Mouse (Mus musculus): ENCODE results near the gene Elk4. TPM values are rescaled to one million over a fixed set of nuclear protein-coding genes. Genes with fewer than 3 reads are reported as not detected.

Elk4 gene
- polyA plus RNA-seq, 1 experiment from 2014 or later = 24.3 TPM

- ATAC-seq (ENCODE audit: insufficient number of reproducible peaks, low FRiP score, low TSS enrichment, low read depth) = no peak
- peak overlapping the region; percentile 82 for H3K4me3 ChIP-seq
- H3K9ac ChIP-seq = peak overlapping the region; percentile 93; the same call in 1 of the 2 replicates
- no peaks in the 10 kb centered on the region for H3K36me3 ChIP-seq
- H3K27me3 ChIP-seq = no peaks in the 10 kb centered on the region
- peak overlapping the region; percentile 100 for H3K27ac ChIP-seq
- H3K9me3 ChIP-seq = no peaks in the 10 kb centered on the region
- H3K4me2 ChIP-seq = peak overlapping the region; percentile 41
- peaks cover 18% of the 10 kb centered on the region for H3K4me1 ChIP-seq
- 22% methylated on average over 5 of the region's 5 CpGs for WGBS
These were observed 686 bp upstream of the Elk4 start for GRCm38 (mm10) chr1:132006721-132007120.

- H3K36me3 ChIP-seq = no peaks in the 10 kb centered on the region
- H3K4me2 ChIP-seq = peak overlapping the region; percentile 58
- peak overlapping the region; percentile 93 for H3K9ac ChIP-seq
- no peaks in the 10 kb centered on the region for H3K9me3 ChIP-seq
- peak overlapping the region; percentile 82 for H3K4me3 ChIP-seq
- WGBS = under 1% methylated on average over 62 of the region's 72 CpGs
- ATAC-seq (ENCODE audit: insufficient number of reproducible peaks, low FRiP score, low TSS enrichment, low read depth) = peak; percentile 86
- peak overlapping the region; percentile 100 for H3K27ac ChIP-seq
- H3K4me1 ChIP-seq = peaks cover 21% of the 10 kb centered on the region
- H3K27me3 ChIP-seq = no peaks in the 10 kb centered on the region
These were observed 721 bp downstream of the Elk4 start for GRCm38 (mm10) chr1:132007828-132008827.

- ATAC-seq (ENCODE audit: insufficient number of reproducible peaks, low FRiP score, low TSS enrichment, low read depth) = no peak
- 36% methylated on average over 8 of the region's 8 CpGs for WGBS
- H3K4me2 ChIP-seq = peak overlapping the region; percentile 58
- H3K9ac ChIP-seq = 0 out of 2 replicates have a peak overlapping the region, but pooled peaks have one; percentile 11
- no peaks in the 10 kb centered on the region for H3K27me3 ChIP-seq
- peaks cover 26% of the 10 kb centered on the region for H3K4me1 ChIP-seq
- peak overlapping the region; percentile 100; the same call in 1 of the 2 replicates for H3K27ac ChIP-seq
- peak overlapping the region; percentile 82 for H3K4me3 ChIP-seq
- H3K36me3 ChIP-seq = no peaks in the 10 kb centered on the region
- H3K9me3 ChIP-seq = no peaks in the 10 kb centered on the region
These were observed 1.7 kb downstream of the Elk4 start for GRCm38 (mm10) chr1:132008881-132009644.

- Histone ChIP-seq H3K9me3 (no peaks in the 10 kb centered on the region), H3K9ac (no peak overlapping the region), H3K36me3 (peaks cover 17% of the 10 kb centered on the region), H3K4me2 (no peak overlapping the region), H3K27me3 (no peaks in the 10 kb centered on the region), H3K27ac (0 out of 2 replicates have a peak overlapping the region, but pooled peaks have one; percentile 47), H3K4me3 (no peak overlapping the region), H3K4me1 (peaks cover 26% of the 10 kb centered on the region)
- WGBS = 83% methylated on average over 17 of the region's 17 CpGs
- ATAC-seq (ENCODE audit: insufficient number of reproducible peaks, low FRiP score, low TSS enrichment, low read depth) = no peak
These were observed 3.5 kb downstream of the Elk4 start for GRCm38 (mm10) chr1:132010632-132011501.

- Histone ChIP-seq H3K36me3 (peaks cover 22% of the 10 kb centered on the region), H3K27me3 (no peaks in the 10 kb centered on the region), H3K4me3 (no peak overlapping the region), H3K9ac (no peak overlapping the region), H3K9me3 (no peaks in the 10 kb centered on the region), H3K27ac (no peak overlapping the region), H3K4me2 (no peak overlapping the region), H3K4me1 (peaks cover 23% of the 10 kb centered on the region)
- no peak for ATAC-seq (ENCODE audit: insufficient number of reproducible peaks, low FRiP score, low TSS enrichment, low read depth)
- WGBS = 78% methylated on average over 2 of the region's 2 CpGs
These were observed 4.4 kb downstream of the Elk4 start for GRCm38 (mm10) chr1:132011785-132012184.

- Histone ChIP-seq H3K27ac (no peak overlapping the region), H3K36me3 (peaks cover 32% of the 10 kb centered on the region), H3K4me2 (no peak overlapping the region), H3K27me3 (no peaks in the 10 kb centered on the region), H3K9me3 (no peaks in the 10 kb centered on the region), H3K4me3 (no peak overlapping the region), H3K4me1 (peaks cover 23% of the 10 kb centered on the region), H3K9ac (no peak overlapping the region)
- ATAC-seq (ENCODE audit: insufficient number of reproducible peaks, low FRiP score, low TSS enrichment, low read depth) = no peak
- 80% methylated on average over 8 of the region's 8 CpGs for WGBS
These were observed 5.5 kb downstream of the Elk4 start for GRCm38 (mm10) chr1:132012861-132013260.

- H3K36me3 ChIP-seq = peaks cover 49% of the 10 kb centered on the region
- ATAC-seq (ENCODE audit: insufficient number of reproducible peaks, low FRiP score, low TSS enrichment, low read depth) = no peak
- no peaks in the 10 kb centered on the region for H3K9me3 ChIP-seq
- no peak overlapping the region for H3K4me3 ChIP-seq
- H3K4me2 ChIP-seq = no peak overlapping the region
- 97% methylated on average over 1 of the region's 1 CpGs for WGBS
- no peak overlapping the region for H3K27ac ChIP-seq
- H3K9ac ChIP-seq = no peak overlapping the region
- H3K27me3 ChIP-seq = no peaks in the 10 kb centered on the region
- H3K4me1 ChIP-seq = peaks cover 14% of the 10 kb centered on the region
These were observed 7.4 kb downstream of the Elk4 start for GRCm38 (mm10) chr1:132014800-132015199.

- Histone ChIP-seq H3K4me2 (no peak overlapping the region), H3K27me3 (no peaks in the 10 kb centered on the region), H3K4me1 (peaks cover 8% of the 10 kb centered on the region; the same call in 1 of the 2 replicates), H3K9me3 (no peaks in the 10 kb centered on the region), H3K27ac (no peak overlapping the region), H3K4me3 (no peak overlapping the region), H3K36me3 (peaks cover 64% of the 10 kb centered on the region), H3K9ac (no peak overlapping the region)
- ATAC-seq (ENCODE audit: insufficient number of reproducible peaks, low FRiP score, low TSS enrichment, low read depth) = no peak
- 95% methylated on average over 1 of the region's 1 CpGs for WGBS
These were observed 9.3 kb downstream of the Elk4 start for GRCm38 (mm10) chr1:132016691-132017090.

GRCm38 (mm10) chr1:132019876-132020275, 12.5 kb downstream of the Elk4 start:
- no peak overlapping the region for H3K4me3 ChIP-seq
- H3K9me3 ChIP-seq = no peaks in the 10 kb centered on the region
- H3K4me1 ChIP-seq = no peaks in the 10 kb centered on the region
- 0 out of 2 replicates have a peak overlapping the region, but pooled peaks have one; percentile 27 for H3K27ac ChIP-seq
- WGBS = 78% methylated on average over 7 of the region's 7 CpGs
- H3K9ac ChIP-seq = no peak overlapping the region
- H3K27me3 ChIP-seq = no peaks in the 10 kb centered on the region
- peaks cover 81% of the 10 kb centered on the region for H3K36me3 ChIP-seq
- peak; percentile 24; the same call in 1 of the 2 replicates for ATAC-seq (ENCODE audit: insufficient number of reproducible peaks, low FRiP score, low TSS enrichment, low read depth)
- no peak overlapping the region for H3K4me2 ChIP-seq

GRCm38 (mm10) chr1:132022107-132022506, 14.7 kb downstream of the Elk4 start:
- Histone ChIP-seq H3K27ac (no peak overlapping the region), H3K4me1 (peaks cover 2% of the 10 kb centered on the region; the same call in 1 of the 2 replicates), H3K9me3 (no peaks in the 10 kb centered on the region), H3K27me3 (no peaks in the 10 kb centered on the region), H3K9ac (no peak overlapping the region), H3K4me3 (no peak overlapping the region), H3K4me2 (no peak overlapping the region), H3K36me3 (peaks cover 74% of the 10 kb centered on the region)
- no peak for ATAC-seq (ENCODE audit: insufficient number of reproducible peaks, low FRiP score, low TSS enrichment, low read depth)
- 84% methylated on average over 3 of the region's 3 CpGs for WGBS

All from limb, embryonic 15.5 days (tissue).